Mouse (Mus musculus) G1E (cell line): Measurements from ENCODE around the gene Specc1. TPM values are rescaled to one million over a fixed set of nuclear protein-coding genes. Genes with fewer than 3 reads are reported as not detected.

ENCODE experiments used
- ATAC-seq: 2 replicates; pipeline ENCODE4 v1.8.0; 2016; ENCODE audit warnings: mild to moderate bottlenecking; ENCODE audit not compliant: insufficient number of reproducible peaks, poor library complexity, low FRiP score, severe bottlenecking; ENCODE audit errors: extremely low read depth
- DNase-seq: peaks from one replicate; pipeline ENCODE4 v3.0.0; 2012; ENCODE audit warnings: low spot score
- H3K27me3 ChIP-seq: 2 replicates; pipeline ENCODE4 v1.6.1; 2012; ENCODE audit warnings: mild to moderate bottlenecking, low read length, inconsistent platforms; ENCODE audit not compliant: insufficient read depth
- H3K36me3 ChIP-seq: replicated peaks from 2 replicates; pipeline ENCODE3; 2012; ENCODE audit warnings: mild to moderate bottlenecking, inconsistent platforms
- H3K4me1 ChIP-seq: 2 replicates; pipeline ENCODE4 v1.6.1; 2012; ENCODE audit warnings: low read depth, low read length, inconsistent platforms, mixed read lengths; ENCODE audit not compliant: insufficient read depth
- H3K4me3 ChIP-seq: 2 replicates; pipeline ENCODE4 v1.5.1; 2012; ENCODE audit warnings: low read depth, mild to moderate bottlenecking, inconsistent platforms, low read length, moderate library complexity, mixed read lengths
- H3K9me3 ChIP-seq: replicated peaks from 2 replicates; pipeline ENCODE4 v1.6.1; 2012; ENCODE audit warnings: inconsistent platforms
- CTCF ChIP-seq: IDR thresholded peaks from 2 replicates; pipeline ENCODE4 v1.5.1; 2012; ENCODE audit warnings: low read depth, low read length, inconsistent platforms, mixed read lengths
- GATA1 ChIP-seq: IDR thresholded peaks from 2 replicates; pipeline ENCODE4 v1.6.1; 2012; ENCODE audit warnings: borderline replicate concordance, low read length, inconsistent platforms, mixed read lengths
- GATA2 ChIP-seq: IDR thresholded peaks from 2 replicates; pipeline ENCODE4 v1.6.1; 2012; ENCODE audit warnings: low read depth, low read length, inconsistent platforms, borderline replicate concordance
- POLR2AphosphoS5 ChIP-seq: IDR thresholded peaks from 2 replicates; pipeline ENCODE4 v1.6.1; 2012; ENCODE audit warnings: low read depth, low read length, inconsistent platforms; ENCODE audit not compliant: insufficient replicate concordance
- TAL1 ChIP-seq: conservative IDR thresholded peaks from 2 replicates; pipeline ENCODE4 v1.6.1; 2012; ENCODE audit warnings: low read depth, low read length, inconsistent platforms, mixed read lengths
- polyA plus RNA-seq: library from polyadenylated mRNA; stranded (reverse); fragments of >175 nt; gene quantifications from 2 replicates; pipeline ENCODE4 v1.2.3, GENCODE M21; 2012
- total RNA-seq, 2 experiments: library from RNA; stranded (forward) in 1 of 2; stranded (reverse) in 1 of 2; fragments of 200-1000 nt in 1 of 2; fragments of >200 nt in 1 of 2; fragmentation: Nextera tagmentation in 1 of 2; gene quantifications; 2 replicates each; pipeline ENCODE4 v1.2.3; 2014 to 2017

The Specc1 gene
- total and polyA plus RNA-seq, 3 experiments = 2.4 to 76.6 (median 12.1) TPM

DNA sequence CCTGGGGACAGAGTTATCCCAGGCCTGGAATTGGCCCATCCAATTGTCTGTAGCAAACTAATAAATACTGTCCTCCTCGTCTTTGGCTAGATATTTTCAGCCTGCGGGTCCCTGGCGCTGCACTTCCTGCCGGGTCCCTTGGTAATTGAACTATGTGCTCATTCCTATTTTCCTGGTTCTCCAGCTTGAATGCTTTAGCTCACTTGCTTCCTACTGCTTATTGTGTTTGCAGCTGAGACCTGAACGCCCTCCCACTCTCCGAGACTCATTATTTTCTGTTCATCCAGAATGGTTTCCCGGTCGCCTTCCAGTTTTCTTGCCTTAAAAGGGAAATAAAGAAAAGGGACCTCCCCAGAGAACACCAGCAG lies 67.7 kb downstream of the Specc1 start:
- no peak for ATAC-seq
- no peak for DNase-seq
- H3K9me3 ChIP-seq = no peaks in the 10 kb centered on the region
- no peak overlapping the region for H3K4me3 ChIP-seq
- H3K27me3 ChIP-seq = 0 out of 2 replicates have a peak, but pooled peaks cover 2% of the 10 kb centered on the region
- H3K4me1 ChIP-seq = peaks cover 48% of the 10 kb centered on the region
- no peak for TF ChIP-seq CTCF
- TF ChIP-seq POLR2AphosphoS5 = no peak
- TF ChIP-seq TAL1 = no peak
- TF ChIP-seq GATA1 = no peak
- TF ChIP-seq GATA2 = no peak
- peaks cover 10% of the 10 kb centered on the region for H3K36me3 ChIP-seq

DNA sequence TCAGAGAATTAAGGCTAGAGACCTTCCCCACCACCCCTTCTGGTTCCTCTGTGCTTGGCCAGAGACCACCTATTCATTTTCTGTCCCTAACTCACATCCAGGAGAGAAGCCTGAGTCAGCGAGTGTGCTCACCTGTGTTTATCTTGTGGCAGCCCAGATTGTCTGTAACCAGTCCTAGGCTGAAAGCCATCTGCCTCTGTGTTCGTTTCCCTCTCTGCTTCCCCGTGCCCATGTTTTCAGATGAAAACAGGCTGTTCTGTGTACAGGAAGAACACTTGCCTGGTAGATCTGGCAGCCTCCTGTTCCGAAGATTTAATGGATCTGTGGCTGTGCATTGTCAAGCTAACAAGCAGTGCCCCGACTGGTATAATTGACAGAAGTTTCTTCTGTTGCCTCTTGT lies 68.4 kb downstream of the Specc1 start:
- ATAC-seq (no peak), DNase-seq (no peak)
- Histone ChIP-seq H3K4me1 (peaks cover 47% of the 10 kb centered on the region), H3K9me3 (no peaks in the 10 kb centered on the region), H3K27me3 (0 out of 2 replicates have a peak, but pooled peaks cover 2% of the 10 kb centered on the region), H3K4me3 (no peak overlapping the region), H3K36me3 (peaks cover 17% of the 10 kb centered on the region)
- TF ChIP-seq GATA1 (no peak), CTCF (no peak), TAL1 (no peak), POLR2AphosphoS5 (no peak), GATA2 (no peak)

DNA sequence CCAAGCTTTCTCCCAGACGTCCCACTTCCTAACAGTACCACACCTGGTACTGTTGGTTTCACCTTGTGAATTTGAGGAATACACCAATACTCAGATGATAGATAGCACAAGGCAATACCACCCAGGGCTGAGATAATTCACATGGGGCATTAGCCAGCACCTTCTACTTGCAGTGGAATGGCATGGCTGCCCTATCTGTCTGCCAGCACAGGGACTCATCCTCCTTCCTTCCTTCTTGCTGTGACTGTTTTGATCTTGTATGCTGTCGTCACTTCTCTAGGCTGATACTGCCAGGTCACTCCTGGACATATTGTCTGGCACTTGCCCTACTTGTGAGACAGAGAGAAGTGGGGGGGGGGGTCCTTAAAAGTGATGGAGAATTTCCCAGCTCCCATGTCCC lies 69.2 kb downstream of the Specc1 start:
- no peak overlapping the region for H3K4me3 ChIP-seq
- DNase-seq (no peak), ATAC-seq (no peak)
- TF ChIP-seq TAL1 (no peak), GATA1 (no peak), GATA2 (no peak), CTCF (no peak), POLR2AphosphoS5 (no peak)
- no peaks in the 10 kb centered on the region for H3K9me3 ChIP-seq
- H3K36me3 ChIP-seq = peaks cover 25% of the 10 kb centered on the region
- H3K4me1 ChIP-seq = peaks cover 46% of the 10 kb centered on the region
- H3K27me3 ChIP-seq = peaks cover 2% of the 10 kb centered on the region; the same call in 1 of the 2 replicates

DNA sequence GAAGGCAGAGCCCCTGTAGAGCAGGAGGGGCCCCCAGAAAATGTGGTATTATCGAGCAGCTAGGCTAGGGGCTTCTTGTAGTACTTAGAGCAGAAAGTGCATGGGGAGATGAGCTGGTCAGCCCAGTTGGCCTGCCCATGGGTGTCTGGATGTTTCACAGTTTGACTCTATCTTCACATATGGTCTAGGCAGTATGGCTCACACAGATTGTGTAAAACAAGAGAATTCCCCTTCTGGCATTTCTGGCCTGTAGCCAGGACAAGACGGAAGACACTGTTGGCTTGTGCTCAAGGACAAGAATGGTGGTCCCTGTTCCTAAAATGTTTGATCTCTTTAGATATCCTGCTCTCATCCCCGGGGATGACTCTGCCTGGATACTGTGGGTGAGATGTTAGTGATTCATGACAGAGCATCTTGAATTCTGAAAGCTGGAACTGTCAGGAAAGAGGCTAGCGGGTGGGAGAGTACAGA lies 69.8 kb downstream of the Specc1 start:
- DNase-seq (no peak), ATAC-seq (no peak)
- Histone ChIP-seq H3K4me1 (peaks cover 46% of the 10 kb centered on the region), H3K4me3 (no peak overlapping the region), H3K36me3 (peaks cover 31% of the 10 kb centered on the region), H3K27me3 (peaks cover 2% of the 10 kb centered on the region; the same call in 1 of the 2 replicates), H3K9me3 (no peaks in the 10 kb centered on the region)
- TF ChIP-seq CTCF (no peak), POLR2AphosphoS5 (no peak), GATA2 (no peak), GATA1 (no peak), TAL1 (no peak)

DNA sequence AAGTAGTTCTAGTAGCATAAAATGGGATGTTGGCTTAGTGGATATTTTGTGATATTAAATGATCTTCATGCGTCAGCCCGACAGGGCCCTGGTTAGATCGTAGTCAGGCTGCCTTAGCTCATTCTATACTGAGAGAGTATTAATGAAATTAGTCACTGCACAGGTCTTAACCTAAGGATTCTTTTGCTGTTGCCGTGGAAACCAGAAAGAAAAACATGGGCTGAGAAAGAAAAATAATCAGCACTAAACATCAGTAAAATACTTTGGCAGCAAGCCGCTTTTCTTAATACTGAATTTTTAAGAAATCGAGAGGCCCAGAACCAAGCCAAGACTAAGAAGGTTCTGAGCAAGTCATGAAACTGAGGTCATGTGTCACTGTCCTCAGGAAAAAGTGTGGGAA lies 70.7 kb downstream of the Specc1 start:
- DNase-seq = no peak
- Histone ChIP-seq H3K4me1 (peaks cover 37% of the 10 kb centered on the region), H3K9me3 (no peaks in the 10 kb centered on the region), H3K4me3 (no peak overlapping the region), H3K27me3 (peaks cover 2% of the 10 kb centered on the region; the same call in 1 of the 2 replicates), H3K36me3 (peaks cover 32% of the 10 kb centered on the region)
- ATAC-seq = no peak
- TF ChIP-seq POLR2AphosphoS5 = no peak

DNA sequence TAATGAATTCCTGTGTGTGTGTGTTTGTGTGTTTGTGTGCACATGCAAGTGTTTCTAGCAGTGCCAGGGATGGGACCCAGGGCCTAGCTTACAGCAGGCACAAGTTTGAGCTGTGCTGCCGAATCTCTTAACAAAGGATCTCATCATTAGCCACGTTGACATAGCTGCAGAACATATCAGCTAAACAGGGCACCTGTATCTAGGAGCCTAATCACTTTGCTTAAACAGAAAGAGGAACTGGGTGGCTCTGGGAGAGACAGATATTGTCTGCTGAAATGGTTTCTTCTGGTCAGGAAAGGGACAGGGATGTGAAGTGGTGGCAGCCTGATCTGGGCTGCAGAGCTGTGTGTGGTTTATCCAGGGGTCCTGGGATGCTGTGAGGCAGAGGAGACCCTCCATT lies 71.1 kb downstream of the Specc1 start:
- TF ChIP-seq TAL1 = peak; percentile 32; the same call in 1 of the 2 replicates
- no peak for TF ChIP-seq CTCF
- TF ChIP-seq GATA1 = no peak
- no peak for TF ChIP-seq GATA2
- DNase-seq = peak; percentile 55
- Histone ChIP-seq H3K36me3 (peaks cover 32% of the 10 kb centered on the region), H3K27me3 (peaks cover 2% of the 10 kb centered on the region; the same call in 1 of the 2 replicates), H3K9me3 (no peaks in the 10 kb centered on the region), H3K4me1 (peaks cover 37% of the 10 kb centered on the region), H3K4me3 (peak overlapping the region; percentile 21; the same call in 1 of the 2 replicates)
- ATAC-seq = peak; percentile 66
